Mouse (Mus musculus): Measurements from ENCODE around the gene Llcfc1.

The Llcfc1 gene

DNA sequence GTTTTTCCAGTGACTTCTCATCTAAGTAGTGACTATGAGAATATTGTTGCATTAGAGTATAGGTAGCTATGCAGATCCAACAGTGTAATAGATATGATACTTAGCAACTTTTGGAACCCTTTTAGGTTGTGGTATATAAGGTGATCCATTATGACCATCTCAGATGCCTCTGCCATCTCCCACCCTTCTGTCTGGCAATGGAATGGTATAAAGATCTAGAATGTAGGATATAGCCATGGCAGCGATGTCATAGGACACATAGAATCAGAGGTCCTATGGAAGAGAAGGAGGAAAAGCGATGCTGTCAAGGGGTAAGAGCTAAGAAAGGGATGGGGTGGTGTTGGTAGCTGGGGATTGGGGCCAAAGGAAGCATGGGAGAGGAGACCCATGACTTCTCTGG lies at the start of gene Llcfc1:
Llcfc1 (plus strand) TSS at position 301 of the 400 bp plus-strand sequence.
- DNase-seq (ENCODE audit: low spot score): no peak

GRCm38 (mm10) chr6:41635211-41635610 lies 49.0 kb upstream of the Llcfc1 start:
- DNase-seq (ENCODE audit: low spot score): no peak

DNA sequence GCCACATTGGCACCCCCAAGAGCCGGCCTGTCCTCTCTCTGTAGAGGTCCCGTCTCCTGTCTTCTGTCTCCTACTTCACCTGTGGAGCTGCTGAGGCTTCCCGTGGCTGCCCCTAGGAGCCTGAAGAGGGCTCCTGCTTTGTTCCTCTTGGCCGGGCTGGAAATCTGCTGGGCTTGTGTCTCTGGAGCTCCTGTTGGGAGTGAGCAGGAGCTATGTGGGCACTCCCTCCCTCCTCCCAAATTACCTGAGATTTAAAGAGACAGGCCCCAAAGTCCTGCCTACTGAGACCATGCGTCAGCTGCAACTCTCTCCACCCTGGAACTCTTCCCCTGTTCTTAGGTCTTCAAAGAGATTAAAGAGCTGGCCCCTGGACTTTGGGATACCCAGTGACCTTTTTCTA lies 48.1 kb upstream of the Llcfc1 start, which contains the start of gene Trpv6:
Trpv6 (minus strand) TSS at position 228 of the 400 bp plus-strand sequence.
- DNase-seq (ENCODE audit: low spot score): no peak

DNA sequence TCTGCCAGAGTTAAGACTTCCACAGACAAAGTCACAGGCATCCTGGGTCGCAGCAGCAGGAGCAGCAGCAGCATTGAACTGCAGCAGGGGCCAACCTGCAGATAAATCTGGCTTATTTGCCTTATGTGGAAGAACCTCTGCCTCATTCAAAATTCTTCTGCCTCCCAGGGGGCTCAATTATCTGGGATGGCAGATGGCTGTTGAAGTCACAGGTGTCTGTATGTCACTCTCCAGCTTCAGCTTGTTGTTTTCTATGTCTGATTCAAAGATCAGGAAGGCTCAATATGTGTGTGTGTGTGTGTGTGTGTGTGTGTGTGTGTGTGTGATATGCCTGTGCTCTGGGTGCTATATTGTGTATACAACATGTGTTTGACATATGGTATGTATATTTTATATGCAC lies 46.8 kb upstream of the Llcfc1 start:
- DNase-seq (ENCODE audit: low spot score): no peak

DNA sequence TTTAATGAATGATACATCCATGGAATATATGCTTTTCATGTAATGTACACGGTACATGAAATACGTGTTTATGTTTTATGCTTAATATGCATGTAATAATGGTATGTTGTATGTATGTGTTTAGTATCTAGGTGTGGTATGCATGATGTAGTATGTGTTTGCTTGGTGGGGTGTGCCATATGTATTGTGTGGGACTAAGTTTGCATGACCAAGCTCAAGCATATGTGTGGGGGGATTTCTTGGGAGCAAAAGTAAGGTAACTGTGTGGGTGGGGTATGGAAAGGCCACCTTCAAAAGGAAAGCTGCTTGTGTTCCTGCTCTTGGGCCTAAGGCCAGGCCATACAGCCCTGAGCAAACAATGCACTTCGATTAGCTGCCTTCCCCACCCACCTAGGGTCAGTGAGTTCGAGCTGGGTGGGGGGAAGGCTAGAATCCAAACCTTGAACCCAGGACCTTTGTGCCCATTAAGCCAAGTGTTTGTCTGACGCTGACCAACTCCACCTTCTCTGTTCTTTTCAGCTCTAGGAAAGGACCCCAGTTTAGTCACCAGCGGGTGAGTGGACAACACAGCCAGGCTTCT lies 46.2 kb upstream of the Llcfc1 start:
- no peak for DNase-seq (ENCODE audit: low spot score)

- DNase-seq (ENCODE audit: low spot score): no peak
These were observed 43.8 kb upstream of the Llcfc1 start for GRCm38 (mm10) chr6:41640449-41640848.

GRCm38 (mm10) chr6:41641173-41641866 lies 42.9 kb upstream of the Llcfc1 start:
- no peak for DNase-seq (ENCODE audit: low spot score)

DNA sequence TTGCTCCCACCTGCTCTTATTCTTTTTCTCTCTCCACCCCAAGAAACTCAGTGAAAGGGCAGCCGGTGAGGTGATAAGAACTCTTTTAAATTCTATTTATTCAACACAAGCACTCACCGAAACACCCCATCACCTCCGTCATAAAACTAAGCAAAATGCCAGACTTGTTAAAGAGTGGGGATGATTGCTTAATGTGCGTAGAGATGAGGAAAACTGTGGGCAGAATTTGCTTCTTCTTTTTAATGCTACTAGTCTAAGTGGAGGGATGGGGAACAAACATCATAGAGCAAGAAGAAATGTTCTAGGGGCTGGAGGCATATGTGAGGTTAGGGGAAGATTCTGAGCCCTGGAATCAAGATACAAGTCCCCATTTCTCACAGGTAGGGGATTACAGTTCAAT lies 41.5 kb upstream of the Llcfc1 start:
- no peak for DNase-seq (ENCODE audit: low spot score)

- no peak for DNase-seq (ENCODE audit: low spot score)
These were observed 41.0 kb upstream of the Llcfc1 start for GRCm38 (mm10) chr6:41643227-41643626.

DNA sequence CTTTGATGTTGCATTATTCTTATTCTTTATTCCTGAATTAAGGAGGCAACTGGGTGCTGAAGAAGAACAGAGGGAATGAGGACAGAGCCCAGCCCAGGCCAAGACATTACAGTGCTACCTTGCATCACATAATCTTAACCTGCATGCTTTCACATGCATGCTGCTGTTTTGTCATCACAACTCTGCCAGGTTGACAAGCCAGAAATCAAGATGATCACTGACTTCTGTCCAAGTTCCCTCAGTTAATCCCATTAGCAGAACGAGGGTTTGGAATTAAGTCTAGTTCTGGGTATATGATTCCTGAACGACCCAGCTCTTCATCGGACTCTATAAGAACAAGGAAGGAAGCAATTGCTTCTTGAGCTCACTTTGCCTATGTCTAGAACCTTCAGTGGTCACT lies 38.0 kb upstream of the Llcfc1 start:
- DNase-seq (ENCODE audit: low spot score): no peak

DNA sequence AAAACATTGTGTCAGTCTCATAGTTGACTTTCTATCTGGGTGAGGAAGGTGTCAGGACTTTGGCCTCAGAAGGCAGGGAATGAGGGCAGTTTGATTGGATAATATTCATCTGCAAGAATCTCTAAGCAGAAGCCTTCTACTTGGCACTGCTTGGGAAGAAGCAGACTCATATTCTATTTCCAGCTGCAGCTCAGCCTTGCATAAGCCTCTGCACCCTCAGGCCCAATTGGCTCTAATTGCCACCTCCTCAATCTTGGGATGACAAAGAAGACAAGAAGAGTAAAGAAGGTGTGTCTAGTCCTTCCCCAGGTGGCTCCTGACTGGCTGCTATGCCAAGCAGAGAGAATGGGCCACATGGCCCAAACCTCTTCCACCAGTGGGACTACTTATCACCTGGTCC lies 37.6 kb upstream of the Llcfc1 start:
- no peak for DNase-seq (ENCODE audit: low spot score)

DNA sequence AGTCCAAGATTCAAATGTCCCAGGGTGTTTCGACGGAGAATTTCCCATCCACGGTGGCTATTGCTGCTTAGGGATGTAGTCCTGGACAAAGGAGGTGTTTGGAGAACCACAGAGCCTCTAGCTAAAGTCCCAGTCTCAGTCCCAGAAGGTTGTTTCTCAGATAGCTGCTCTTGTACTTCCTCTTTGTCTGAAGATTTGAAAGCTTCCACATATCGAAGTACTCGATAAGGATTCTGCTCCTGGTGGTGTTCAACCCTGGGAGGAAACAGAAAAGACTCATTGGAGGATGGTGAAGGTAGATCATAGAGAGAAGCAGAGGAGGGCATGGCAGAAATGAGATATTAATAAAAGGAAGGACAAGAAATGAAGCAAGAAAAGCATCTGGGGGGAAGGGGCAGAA lies 31.1 kb upstream of the Llcfc1 start:
- DNase-seq (ENCODE audit: low spot score): no peak

DNA sequence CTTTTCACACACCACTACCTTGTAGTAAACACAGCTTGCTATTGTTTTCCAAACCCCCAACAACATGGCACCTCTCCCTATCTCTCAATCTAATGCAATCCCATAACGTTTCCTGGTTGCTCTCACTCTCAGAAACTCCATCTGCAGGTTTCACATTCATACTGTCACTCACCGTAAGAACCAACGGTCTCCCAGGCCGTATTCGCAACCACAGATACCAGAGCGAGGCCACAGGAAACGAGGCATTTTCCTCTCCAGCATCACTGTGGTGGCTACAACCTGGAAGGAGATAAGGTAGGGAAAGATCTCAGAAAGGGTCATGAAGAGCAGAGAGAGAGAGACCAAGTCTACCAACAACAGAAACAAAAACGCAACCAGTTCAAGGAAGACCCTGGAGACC lies 29.6 kb upstream of the Llcfc1 start:
- no peak for DNase-seq (ENCODE audit: low spot score)

- DNase-seq (ENCODE audit: low spot score): no peak
These were observed 25.7 kb upstream of the Llcfc1 start for GRCm38 (mm10) chr6:41658487-41658886.

GRCm38 (mm10) chr6:41662320-41662719 lies 21.9 kb upstream of the Llcfc1 start:
- DNase-seq (ENCODE audit: low spot score): no peak

GRCm38 (mm10) chr6:41676530-41676929 lies 7.7 kb upstream of the Llcfc1 start:
- no peak for DNase-seq (ENCODE audit: low spot score)

DNA sequence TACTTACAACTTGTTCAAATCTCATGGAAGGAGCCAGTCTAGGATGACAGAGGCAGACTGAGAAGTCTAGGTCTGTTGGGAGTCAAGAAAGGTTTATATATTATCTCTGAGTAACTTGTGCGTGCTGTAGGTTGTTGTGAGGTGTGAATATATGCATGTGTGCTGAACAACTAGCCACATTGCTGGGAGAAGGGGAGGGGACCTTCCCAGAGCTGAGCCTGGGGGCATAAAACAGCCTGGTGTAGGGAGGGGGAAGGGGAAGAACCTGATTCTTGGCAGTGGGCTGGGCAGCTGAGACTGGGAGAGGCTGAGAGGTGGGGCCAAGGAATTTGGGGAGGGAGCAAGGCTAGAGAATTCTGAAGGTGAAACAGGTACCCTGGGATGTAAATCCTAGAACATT lies 3.6 kb upstream of the Llcfc1 start, which contains the start of gene Trpv5:
Trpv5 (minus strand) TSS at position 101 of the 400 bp plus-strand sequence.
- DNase-seq (ENCODE audit: low spot score): no peak

DNA sequence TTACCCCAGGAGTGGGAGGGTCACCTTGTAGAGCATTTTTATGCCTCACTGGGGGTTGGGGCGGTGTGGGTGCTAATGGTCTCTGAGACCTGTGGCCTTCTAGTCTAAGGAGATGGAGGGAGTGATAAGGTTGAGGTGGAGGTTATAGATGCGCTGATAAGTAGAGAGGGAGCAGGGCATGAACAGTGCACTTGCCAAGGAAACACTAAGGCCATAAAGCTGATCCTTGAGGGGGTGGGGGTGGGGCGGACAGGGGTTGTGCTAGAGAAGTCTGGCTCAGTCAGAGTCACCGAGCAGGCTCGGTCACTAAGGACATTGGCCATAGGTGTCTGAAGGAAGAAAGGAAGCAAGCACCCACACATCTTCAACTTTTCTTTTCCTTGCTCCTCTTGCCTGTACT lies 2.6 kb upstream of the Llcfc1 start:
- DNase-seq (ENCODE audit: low spot score): no peak

GRCm38 (mm10) chr6:41684911-41685310 lies 680 bp downstream of the Llcfc1 start:
- no peak for DNase-seq (ENCODE audit: low spot score)

- DNase-seq (ENCODE audit: low spot score): no peak
These were observed 1.4 kb downstream of the Llcfc1 start for GRCm38 (mm10) chr6:41685596-41685995.

- no peak for DNase-seq (ENCODE audit: low spot score)
These were observed 8.0 kb downstream of the Llcfc1 start for GRCm38 (mm10) chr6:41692200-41692599.

- DNase-seq (ENCODE audit: low spot score): no peak
These were observed 10.2 kb downstream of the Llcfc1 start for GRCm38 (mm10) chr6:41694407-41694806.

DNA sequence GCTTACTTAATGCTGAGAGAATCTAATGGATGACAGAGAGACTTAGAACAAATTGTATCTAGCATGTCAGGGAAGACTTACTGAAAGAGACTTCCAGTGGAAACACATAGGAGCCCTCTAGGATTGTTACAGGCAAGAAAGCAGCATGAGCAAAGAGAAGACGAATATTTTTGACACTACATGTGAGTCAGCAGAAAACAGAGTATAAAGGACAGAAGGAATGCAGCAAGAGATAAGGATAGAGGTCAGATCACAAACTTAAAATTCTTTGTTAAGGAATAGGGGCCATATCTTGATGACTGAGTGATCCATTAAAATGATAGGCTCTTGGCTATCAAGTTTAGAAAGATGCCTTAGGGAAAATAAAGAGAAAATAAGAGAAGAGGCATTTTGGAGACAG lies 17.0 kb downstream of the Llcfc1 start:
- DNase-seq (ENCODE audit: low spot score): no peak

- no peak for DNase-seq (ENCODE audit: low spot score)
These were observed 18.7 kb downstream of the Llcfc1 start for GRCm38 (mm10) chr6:41702928-41703327.
